Mouse (Mus musculus): ENCODE data around the gene Rnf217. TPM values are rescaled to one million over a fixed set of nuclear protein-coding genes. Genes with fewer than 3 reads are reported as not detected.

Rnf217 gene
- polyA plus RNA-seq, 1 experiment from 2014 or later = 1.4 TPM

DNA sequence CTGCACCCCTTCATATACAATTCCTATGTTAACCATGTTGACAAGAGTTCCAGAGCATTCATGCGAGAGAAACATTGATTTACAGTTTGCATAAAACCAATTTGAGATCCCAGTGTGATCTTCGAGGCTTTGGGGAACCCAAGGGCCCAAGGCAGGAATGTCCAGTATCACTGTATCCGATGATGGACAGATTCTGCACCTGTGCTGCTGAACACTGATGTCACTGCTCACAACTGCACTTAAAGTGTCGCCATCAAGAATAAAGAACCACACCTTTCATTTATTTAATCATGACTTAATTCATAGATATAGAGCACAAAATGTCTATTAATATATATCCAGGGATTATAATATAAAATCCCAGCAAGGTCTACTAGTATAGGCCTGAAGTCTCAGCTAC, 28.3 kb downstream of the Rnf217 start:
- H3K4me3 ChIP-seq (replicated peaks; ENCODE audit: low read length) = no peak overlapping the region
- H3K27me3 ChIP-seq (ENCODE audit: control insufficient read depth, insufficient read depth, low read length) = no peaks in the 10 kb centered on the region
- no peaks in the 10 kb centered on the region for H3K9me3 ChIP-seq (replicated peaks; ENCODE audit: control insufficient read depth, low read length)
- H3K36me3 ChIP-seq (ENCODE audit: control insufficient read depth, insufficient read depth, low read length) = no peaks in the 10 kb centered on the region
- 88% methylated on average over 4 of the region's 4 CpGs for WGBS
- no peaks in the 10 kb centered on the region for H3K4me1 ChIP-seq (ENCODE audit: control insufficient read depth, insufficient read depth, low read length)
- ATAC-seq (ENCODE audit: insufficient read depth, low FRiP score) = no peak
- no peak overlapping the region for H3K9ac ChIP-seq (ENCODE audit: low read length)
- no peak overlapping the region for H3K4me2 ChIP-seq (ENCODE audit: low read depth, low read length)
- H3K27ac ChIP-seq (ENCODE audit: low read length) = no peak overlapping the region

DNA sequence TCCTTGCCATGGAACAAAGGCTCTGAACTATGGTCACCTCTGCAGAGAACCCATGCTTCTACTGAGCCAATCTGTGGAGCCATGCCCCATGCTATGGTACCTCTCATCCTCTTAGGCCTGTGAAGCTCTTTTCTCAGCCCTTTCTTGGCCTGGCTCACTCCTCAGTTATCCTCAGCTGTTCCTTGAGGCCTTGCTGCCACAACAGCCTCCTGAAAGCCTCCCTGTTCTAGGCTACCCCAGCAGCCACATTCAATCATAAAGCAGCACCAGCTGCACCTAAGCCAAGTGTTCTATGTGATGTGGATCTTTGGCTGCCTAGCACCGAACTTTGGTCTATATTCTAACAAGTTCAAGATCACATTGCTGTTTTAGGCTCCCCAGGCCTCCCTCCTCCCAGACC, 28.9 kb downstream of the Rnf217 start:
- Histone ChIP-seq H3K4me1 (ENCODE audit: control insufficient read depth, insufficient read depth, low read length) (no peaks in the 10 kb centered on the region), H3K9me3 (replicated peaks; ENCODE audit: control insufficient read depth, low read length) (no peaks in the 10 kb centered on the region), H3K4me3 (replicated peaks; ENCODE audit: low read length) (no peak overlapping the region), H3K27me3 (ENCODE audit: control insufficient read depth, insufficient read depth, low read length) (no peaks in the 10 kb centered on the region), H3K9ac (ENCODE audit: low read length) (no peak overlapping the region), H3K36me3 (ENCODE audit: control insufficient read depth, insufficient read depth, low read length) (no peaks in the 10 kb centered on the region), H3K4me2 (ENCODE audit: low read depth, low read length) (no peak overlapping the region), H3K27ac (ENCODE audit: low read length) (no peak overlapping the region)
- no peak for ATAC-seq (ENCODE audit: insufficient read depth, low FRiP score)
- WGBS = 91% methylated on average over 1 of the region's 1 CpGs

DNA sequence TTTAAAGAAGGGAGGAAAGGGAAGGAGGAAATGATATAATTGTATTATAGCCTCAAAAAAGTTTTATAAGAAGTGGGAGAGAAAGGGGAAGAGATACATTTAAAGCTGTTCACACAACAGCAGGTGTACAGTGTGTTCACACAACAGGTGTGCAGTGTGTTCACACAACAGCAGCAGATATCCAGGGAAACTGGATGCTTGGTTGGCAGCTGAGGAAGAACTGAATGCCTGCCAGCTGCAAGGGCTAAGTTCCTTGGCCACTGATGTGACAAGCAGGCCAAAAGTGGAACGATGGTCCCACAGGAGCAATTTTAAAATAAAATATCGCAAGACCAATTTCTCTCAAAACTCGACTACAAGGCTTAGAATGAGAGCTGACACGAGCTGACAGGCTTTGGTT, 35.7 kb downstream of the Rnf217 start:
- Histone ChIP-seq H3K27ac (ENCODE audit: low read length) (no peak overlapping the region), H3K4me1 (ENCODE audit: control insufficient read depth, insufficient read depth, low read length) (no peaks in the 10 kb centered on the region), H3K9ac (ENCODE audit: low read length) (no peak overlapping the region), H3K4me2 (ENCODE audit: low read depth, low read length) (no peak overlapping the region), H3K4me3 (replicated peaks; ENCODE audit: low read length) (no peak overlapping the region), H3K36me3 (ENCODE audit: control insufficient read depth, insufficient read depth, low read length) (no peaks in the 10 kb centered on the region), H3K9me3 (replicated peaks; ENCODE audit: control insufficient read depth, low read length) (no peaks in the 10 kb centered on the region), H3K27me3 (ENCODE audit: control insufficient read depth, insufficient read depth, low read length) (no peaks in the 10 kb centered on the region)
- 84% methylated on average over 4 of the region's 4 CpGs for WGBS
- ATAC-seq (ENCODE audit: insufficient read depth, low FRiP score) = no peak

DNA sequence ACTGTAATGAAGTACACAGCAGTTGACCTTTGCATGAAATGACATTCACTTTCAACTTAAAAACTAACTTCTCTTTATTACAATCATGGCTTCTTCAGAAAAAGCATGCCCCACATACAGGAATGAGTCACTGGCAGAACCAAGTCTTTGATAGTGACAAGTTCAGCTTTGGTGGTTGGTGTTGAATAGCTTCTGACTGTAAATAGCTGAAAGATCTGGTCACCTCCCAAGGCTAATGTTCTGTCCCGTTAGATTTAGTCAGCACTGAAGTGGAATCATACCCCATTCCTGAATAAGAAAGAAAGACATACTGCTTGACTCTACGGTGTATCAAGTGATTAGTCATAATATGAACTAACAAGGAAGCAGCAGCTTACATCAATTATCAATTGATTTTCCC, 51.7 kb downstream of the Rnf217 start:
- no peak for ATAC-seq (ENCODE audit: insufficient read depth, low FRiP score)
- WGBS = 78% methylated on average over 2 of the region's 2 CpGs

DNA sequence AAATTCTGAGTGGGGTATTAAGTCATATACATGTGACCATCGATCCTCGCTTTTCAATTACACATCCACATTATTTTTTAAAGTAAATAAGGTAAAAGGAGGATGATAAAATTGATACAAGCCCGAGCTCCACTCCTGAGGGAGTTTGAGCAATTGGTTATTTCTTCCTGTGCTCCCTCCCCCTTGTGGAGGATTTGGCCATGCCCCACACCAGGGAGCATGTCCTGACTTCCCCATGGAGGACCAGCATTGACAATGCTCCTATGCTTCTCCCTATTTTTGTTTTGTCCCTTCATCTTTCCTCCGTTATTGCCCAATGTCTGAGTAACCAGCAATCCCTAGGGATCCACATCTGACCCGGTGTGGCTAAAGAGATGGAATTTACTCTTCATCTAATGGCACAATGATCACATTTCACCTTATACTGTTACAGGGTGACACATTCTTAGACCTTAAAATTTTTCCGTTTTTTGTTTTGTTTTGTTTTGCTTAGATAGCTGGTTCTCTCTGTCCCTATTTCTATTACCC, 53.5 kb downstream of the Rnf217 start:
- ATAC-seq (ENCODE audit: insufficient read depth, low FRiP score) = no peak
- Histone ChIP-seq H3K27ac (ENCODE audit: low read length) (no peak overlapping the region), H3K4me3 (replicated peaks; ENCODE audit: low read length) (no peak overlapping the region), H3K4me2 (ENCODE audit: low read depth, low read length) (no peak overlapping the region), H3K36me3 (ENCODE audit: control insufficient read depth, insufficient read depth, low read length) (no peaks in the 10 kb centered on the region), H3K9me3 (replicated peaks; ENCODE audit: control insufficient read depth, low read length) (no peaks in the 10 kb centered on the region), H3K4me1 (ENCODE audit: control insufficient read depth, insufficient read depth, low read length) (no peaks in the 10 kb centered on the region), H3K9ac (ENCODE audit: low read length) (no peak overlapping the region), H3K27me3 (ENCODE audit: control insufficient read depth, insufficient read depth, low read length) (no peaks in the 10 kb centered on the region)
- 86% methylated on average over 6 of the region's 6 CpGs for WGBS

More for the DNA sequence above, 51.7 kb downstream of the Rnf217 start:
- H3K9me3 ChIP-seq (replicated peaks; ENCODE audit: control insufficient read depth, low read length) = no peaks in the 10 kb centered on the region
- H3K4me2 ChIP-seq (ENCODE audit: low read depth, low read length) = no peak overlapping the region
- no peak overlapping the region for H3K27ac ChIP-seq (ENCODE audit: low read length)
- H3K4me3 ChIP-seq (replicated peaks; ENCODE audit: low read length) = no peak overlapping the region
- no peaks in the 10 kb centered on the region for H3K27me3 ChIP-seq (ENCODE audit: control insufficient read depth, insufficient read depth, low read length)
- no peak overlapping the region for H3K9ac ChIP-seq (ENCODE audit: low read length)
- no peaks in the 10 kb centered on the region for H3K36me3 ChIP-seq (ENCODE audit: control insufficient read depth, insufficient read depth, low read length)
- no peaks in the 10 kb centered on the region for H3K4me1 ChIP-seq (ENCODE audit: control insufficient read depth, insufficient read depth, low read length)

DNA sequence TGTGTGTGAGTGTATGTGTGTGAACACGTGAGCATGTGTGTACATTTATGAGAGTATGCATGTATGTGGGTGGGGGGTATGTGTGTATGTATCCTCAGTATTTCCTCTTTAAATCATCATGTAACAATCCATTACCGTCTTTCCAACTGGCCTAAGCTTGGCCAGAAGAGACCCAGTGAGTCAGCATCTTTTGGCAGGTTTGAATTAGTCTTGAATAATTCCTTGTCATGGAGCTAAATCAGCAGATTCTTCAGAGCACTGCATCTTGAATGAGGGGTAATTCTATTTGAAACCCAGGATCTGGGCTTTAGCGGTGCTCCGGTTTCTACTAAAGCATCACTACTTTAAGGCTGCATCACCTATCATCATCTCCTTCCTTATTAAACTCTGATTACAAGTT, 55.7 kb downstream of the Rnf217 start:
- 81% methylated on average over 4 of the region's 4 CpGs for WGBS

DNA sequence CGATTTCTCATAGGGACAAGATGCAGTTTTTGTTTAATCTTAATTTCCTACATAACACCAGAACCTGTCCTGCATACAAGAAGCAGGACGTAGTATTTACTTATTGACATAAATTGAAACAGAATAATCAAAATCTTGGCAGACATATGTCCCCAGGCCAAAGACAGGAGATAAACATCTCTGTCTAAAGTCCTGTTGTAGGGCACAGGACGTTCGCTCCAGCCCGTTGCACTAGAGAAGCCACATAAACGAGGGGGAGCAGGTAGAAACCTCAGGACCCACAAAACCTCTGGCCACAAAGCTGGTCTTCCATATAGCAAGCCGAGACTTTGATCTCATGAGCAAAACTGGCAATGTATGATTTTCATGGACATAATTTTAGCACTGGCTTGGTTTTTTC, 57.1 kb downstream of the Rnf217 start:
- Histone ChIP-seq H3K4me2 (ENCODE audit: low read depth, low read length) (no peak overlapping the region), H3K9me3 (replicated peaks; ENCODE audit: control insufficient read depth, low read length) (no peaks in the 10 kb centered on the region), H3K9ac (ENCODE audit: low read length) (no peak overlapping the region), H3K4me1 (ENCODE audit: control insufficient read depth, insufficient read depth, low read length) (no peaks in the 10 kb centered on the region), H3K4me3 (replicated peaks; ENCODE audit: low read length) (no peak overlapping the region), H3K27me3 (ENCODE audit: control insufficient read depth, insufficient read depth, low read length) (no peaks in the 10 kb centered on the region), H3K36me3 (ENCODE audit: control insufficient read depth, insufficient read depth, low read length) (no peaks in the 10 kb centered on the region), H3K27ac (ENCODE audit: low read length) (no peak overlapping the region)
- 81% methylated on average over 7 of the region's 7 CpGs for WGBS
- ATAC-seq (ENCODE audit: insufficient read depth, low FRiP score) = no peak

More for the DNA sequence above, 55.7 kb downstream of the Rnf217 start:
- no peak for ATAC-seq (ENCODE audit: insufficient read depth, low FRiP score)
- Histone ChIP-seq H3K4me2 (ENCODE audit: low read depth, low read length) (no peak overlapping the region), H3K4me3 (replicated peaks; ENCODE audit: low read length) (no peak overlapping the region), H3K36me3 (ENCODE audit: control insufficient read depth, insufficient read depth, low read length) (no peaks in the 10 kb centered on the region), H3K9me3 (replicated peaks; ENCODE audit: control insufficient read depth, low read length) (no peaks in the 10 kb centered on the region), H3K27ac (ENCODE audit: low read length) (no peak overlapping the region), H3K27me3 (ENCODE audit: control insufficient read depth, insufficient read depth, low read length) (no peaks in the 10 kb centered on the region), H3K9ac (ENCODE audit: low read length) (no peak overlapping the region), H3K4me1 (ENCODE audit: control insufficient read depth, insufficient read depth, low read length) (no peaks in the 10 kb centered on the region)

DNA sequence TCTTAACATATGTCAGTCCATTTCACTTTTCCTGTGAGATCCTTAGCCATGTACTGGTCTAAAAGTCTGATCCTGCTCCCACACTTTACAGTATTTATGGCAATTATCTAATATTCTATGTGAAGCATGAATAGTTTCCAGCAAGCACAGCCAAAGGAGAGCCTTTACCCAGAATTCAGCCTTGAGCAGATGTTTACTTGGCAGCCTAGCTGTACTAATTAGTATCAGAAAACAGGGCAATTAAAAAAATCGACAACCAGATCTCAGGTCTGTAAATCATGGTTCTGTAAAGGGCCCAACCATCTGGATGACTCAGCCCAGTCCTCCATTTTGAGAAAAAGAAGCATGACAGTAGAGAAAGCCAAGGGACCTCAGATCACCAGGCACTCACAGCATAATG, 57.6 kb downstream of the Rnf217 start:
- 68% methylated on average over 1 of the region's 1 CpGs for WGBS
- no peak overlapping the region for H3K4me2 ChIP-seq (ENCODE audit: low read depth, low read length)
- ATAC-seq (ENCODE audit: insufficient read depth, low FRiP score) = no peak
- H3K27me3 ChIP-seq (ENCODE audit: control insufficient read depth, insufficient read depth, low read length) = no peaks in the 10 kb centered on the region
- H3K9ac ChIP-seq (ENCODE audit: low read length) = no peak overlapping the region
- H3K4me3 ChIP-seq (replicated peaks; ENCODE audit: low read length) = no peak overlapping the region
- no peaks in the 10 kb centered on the region for H3K9me3 ChIP-seq (replicated peaks; ENCODE audit: control insufficient read depth, low read length)
- no peak overlapping the region for H3K27ac ChIP-seq (ENCODE audit: low read length)
- H3K36me3 ChIP-seq (ENCODE audit: control insufficient read depth, insufficient read depth, low read length) = no peaks in the 10 kb centered on the region
- H3K4me1 ChIP-seq (ENCODE audit: control insufficient read depth, insufficient read depth, low read length) = no peaks in the 10 kb centered on the region

DNA sequence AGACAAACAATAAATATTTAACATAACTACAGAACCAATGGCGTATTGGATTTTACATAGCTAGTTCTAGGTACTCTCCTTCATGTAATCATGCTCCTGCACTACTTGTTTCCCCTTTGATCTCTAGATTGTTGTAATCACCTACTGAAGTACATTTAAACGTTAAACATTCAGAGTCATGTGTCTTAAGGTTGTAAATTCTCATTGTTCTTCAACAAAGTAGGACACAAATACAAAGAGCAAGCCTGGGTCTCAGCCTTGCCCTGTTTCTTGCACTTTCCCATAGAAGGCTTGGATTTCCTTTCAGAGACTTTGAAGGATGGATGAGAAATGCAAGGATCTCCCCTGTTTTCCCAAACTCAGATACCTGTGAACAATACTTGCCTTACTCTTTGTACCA, 61.8 kb downstream of the Rnf217 start:
- no peaks in the 10 kb centered on the region for H3K9me3 ChIP-seq (replicated peaks; ENCODE audit: control insufficient read depth, low read length)
- no peak overlapping the region for H3K4me2 ChIP-seq (ENCODE audit: low read depth, low read length)
- H3K27me3 ChIP-seq (ENCODE audit: control insufficient read depth, insufficient read depth, low read length) = no peaks in the 10 kb centered on the region
- H3K4me3 ChIP-seq (replicated peaks; ENCODE audit: low read length) = no peak overlapping the region
- no peak overlapping the region for H3K27ac ChIP-seq (ENCODE audit: low read length)
- 54% methylated on average over 2 of the region's 2 CpGs for WGBS
- H3K4me1 ChIP-seq (ENCODE audit: control insufficient read depth, insufficient read depth, low read length) = no peaks in the 10 kb centered on the region
- H3K9ac ChIP-seq (ENCODE audit: low read length) = no peak overlapping the region
- H3K36me3 ChIP-seq (ENCODE audit: control insufficient read depth, insufficient read depth, low read length) = no peaks in the 10 kb centered on the region
- ATAC-seq (ENCODE audit: insufficient read depth, low FRiP score) = no peak

Measured in stomach, embryonic 16.5 days (tissue).